Mouse (Mus musculus): ENCODE data around the gene Bcl7b. TPM values are rescaled to one million over a fixed set of nuclear protein-coding genes. Genes with fewer than 3 reads are reported as not detected.

Bcl7b gene
- polyA plus RNA-seq, 1 experiment from 2014 or later: 44.0 TPM

- no peaks in the 10 kb centered on the region for H3K9me3 ChIP-seq (ENCODE audit: control insufficient read depth, low read length)
- peaks cover 17% of the 10 kb centered on the region for H3K4me1 ChIP-seq (ENCODE audit: control insufficient read depth, insufficient read depth, low read length)
- H3K27ac ChIP-seq (ENCODE audit: low read depth, low read length): peak within 1 kb of the TSS; percentile 97
- H3K4me3 ChIP-seq (ENCODE audit: low read depth, low read length): peak within 1 kb of the TSS; percentile 98
- H3K36me3 ChIP-seq (ENCODE audit: control insufficient read depth, insufficient read depth, low read length): peaks cover 3% of the 10 kb centered on the region
- DNase-seq (ENCODE audit: low spot score) (peak; percentile 99), ATAC-seq (ENCODE audit: insufficient read depth, low FRiP score, low TSS enrichment) (peak; percentile 96)
- H3K4me2 ChIP-seq (ENCODE audit: low read depth): peak within 1 kb of the TSS; percentile 79
- under 1% methylated on average over 51 of the region's 57 CpGs for WGBS
- H3K9ac ChIP-seq (ENCODE audit: low read length): peak within 1 kb of the TSS; percentile 99
- no peaks in the 10 kb centered on the region for H3K27me3 ChIP-seq (ENCODE audit: control insufficient read depth, insufficient read depth, low read length)
Measured at GRCm38 (mm10) chr5:135186621-135187348, 18.7 kb downstream of the Bcl7b start, which contains the start of gene Baz1b. Baz1b (plus strand) TSS chr5:135187264.

GRCm38 (mm10) chr5:135187349-135188213 lies 19.5 kb downstream of the Bcl7b start:
- peak overlapping the region; percentile 79 for H3K4me2 ChIP-seq (ENCODE audit: low read depth)
- ATAC-seq (ENCODE audit: insufficient read depth, low FRiP score, low TSS enrichment): peak; percentile 57; the same call in 1 of the 2 replicates
- no peak for DNase-seq (ENCODE audit: low spot score)
- H3K27ac ChIP-seq (ENCODE audit: low read depth, low read length): peak overlapping the region; percentile 97
- no peaks in the 10 kb centered on the region for H3K27me3 ChIP-seq (ENCODE audit: control insufficient read depth, insufficient read depth, low read length)
- WGBS: under 1% methylated on average over 93 of the region's 102 CpGs
- H3K4me3 ChIP-seq (ENCODE audit: low read depth, low read length): peak overlapping the region; percentile 98
- H3K9me3 ChIP-seq (ENCODE audit: control insufficient read depth, low read length): no peaks in the 10 kb centered on the region
- H3K4me1 ChIP-seq (ENCODE audit: control insufficient read depth, insufficient read depth, low read length): peaks cover 17% of the 10 kb centered on the region
- no peaks in the 10 kb centered on the region; the same call in 1 of the 2 replicates for H3K36me3 ChIP-seq (ENCODE audit: control insufficient read depth, insufficient read depth, low read length)
- H3K9ac ChIP-seq (ENCODE audit: low read length): peak overlapping the region; percentile 99

- WGBS: 3% methylated on average over 8 of the region's 8 CpGs
- no peak for DNase-seq (ENCODE audit: low spot score)
- Histone ChIP-seq H3K27me3 (ENCODE audit: control insufficient read depth, insufficient read depth, low read length) (no peaks in the 10 kb centered on the region), H3K4me1 (ENCODE audit: control insufficient read depth, insufficient read depth, low read length) (peaks cover 17% of the 10 kb centered on the region), H3K27ac (ENCODE audit: low read depth, low read length) (no peak overlapping the region; the same call in 1 of the 2 replicates), H3K36me3 (ENCODE audit: control insufficient read depth, insufficient read depth, low read length) (no peaks in the 10 kb centered on the region; the same call in 1 of the 2 replicates), H3K4me3 (ENCODE audit: low read depth, low read length) (peak overlapping the region; percentile 98), H3K4me2 (ENCODE audit: low read depth) (peak overlapping the region; percentile 79), H3K9me3 (ENCODE audit: control insufficient read depth, low read length) (no peaks in the 10 kb centered on the region), H3K9ac (ENCODE audit: low read length) (peak overlapping the region; percentile 99)
- ATAC-seq (ENCODE audit: insufficient read depth, low FRiP score, low TSS enrichment): no peak
Measured at GRCm38 (mm10) chr5:135188214-135188554, 20.1 kb downstream of the Bcl7b start.

GRCm38 (mm10) chr5:135189281-135190022 lies 21.4 kb downstream of the Bcl7b start:
- H3K4me2 ChIP-seq (ENCODE audit: low read depth): peak overlapping the region; percentile 79
- H3K9me3 ChIP-seq (ENCODE audit: control insufficient read depth, low read length): no peaks in the 10 kb centered on the region
- H3K4me1 ChIP-seq (ENCODE audit: control insufficient read depth, insufficient read depth, low read length): peaks cover 17% of the 10 kb centered on the region
- ATAC-seq (ENCODE audit: insufficient read depth, low FRiP score, low TSS enrichment) (no peak), DNase-seq (ENCODE audit: low spot score) (no peak)
- no peaks in the 10 kb centered on the region; the same call in 1 of the 2 replicates for H3K36me3 ChIP-seq (ENCODE audit: control insufficient read depth, insufficient read depth, low read length)
- H3K27me3 ChIP-seq (ENCODE audit: control insufficient read depth, insufficient read depth, low read length): no peaks in the 10 kb centered on the region
- H3K4me3 ChIP-seq (ENCODE audit: low read depth, low read length): peak overlapping the region; percentile 98
- WGBS: 71% methylated on average over 2 of the region's 2 CpGs
- no peak overlapping the region for H3K27ac ChIP-seq (ENCODE audit: low read depth, low read length)
- H3K9ac ChIP-seq (ENCODE audit: low read length): peak overlapping the region; percentile 99

- Histone ChIP-seq H3K4me3 (ENCODE audit: low read depth, low read length) (no peak overlapping the region), H3K27ac (ENCODE audit: low read depth, low read length) (no peak overlapping the region), H3K27me3 (ENCODE audit: control insufficient read depth, insufficient read depth, low read length) (no peaks in the 10 kb centered on the region), H3K9me3 (ENCODE audit: control insufficient read depth, low read length) (no peaks in the 10 kb centered on the region), H3K36me3 (ENCODE audit: control insufficient read depth, insufficient read depth, low read length) (no peaks in the 10 kb centered on the region; the same call in 1 of the 2 replicates), H3K4me1 (ENCODE audit: control insufficient read depth, insufficient read depth, low read length) (peaks cover 17% of the 10 kb centered on the region), H3K4me2 (ENCODE audit: low read depth) (no peak overlapping the region), H3K9ac (ENCODE audit: low read length) (no peak overlapping the region)
- ATAC-seq (ENCODE audit: insufficient read depth, low FRiP score, low TSS enrichment) (no peak), DNase-seq (ENCODE audit: low spot score) (peak; percentile 46)
- 46% methylated on average over 2 of the region's 2 CpGs for WGBS
Measured at GRCm38 (mm10) chr5:135191620-135192019, 23.5 kb downstream of the Bcl7b start.

GRCm38 (mm10) chr5:135192431-135192830 lies 24.3 kb downstream of the Bcl7b start:
- no peak overlapping the region for H3K9ac ChIP-seq (ENCODE audit: low read length)
- no peaks in the 10 kb centered on the region for H3K9me3 ChIP-seq (ENCODE audit: control insufficient read depth, low read length)
- H3K27ac ChIP-seq (ENCODE audit: low read depth, low read length): no peak overlapping the region
- ATAC-seq (ENCODE audit: insufficient read depth, low FRiP score, low TSS enrichment) (no peak), DNase-seq (ENCODE audit: low spot score) (no peak)
- H3K36me3 ChIP-seq (ENCODE audit: control insufficient read depth, insufficient read depth, low read length): no peaks in the 10 kb centered on the region; the same call in 1 of the 2 replicates
- no peaks in the 10 kb centered on the region for H3K27me3 ChIP-seq (ENCODE audit: control insufficient read depth, insufficient read depth, low read length)
- H3K4me2 ChIP-seq (ENCODE audit: low read depth): no peak overlapping the region
- 87% methylated on average over 1 of the region's 1 CpGs for WGBS
- peaks cover 17% of the 10 kb centered on the region for H3K4me1 ChIP-seq (ENCODE audit: control insufficient read depth, insufficient read depth, low read length)
- H3K4me3 ChIP-seq (ENCODE audit: low read depth, low read length): no peak overlapping the region

- Histone ChIP-seq H3K9ac (ENCODE audit: low read length) (no peak overlapping the region), H3K27ac (ENCODE audit: low read depth, low read length) (no peak overlapping the region), H3K27me3 (ENCODE audit: control insufficient read depth, insufficient read depth, low read length) (no peaks in the 10 kb centered on the region), H3K36me3 (ENCODE audit: control insufficient read depth, insufficient read depth, low read length) (peaks cover 3% of the 10 kb centered on the region; the same call in 1 of the 2 replicates), H3K4me2 (ENCODE audit: low read depth) (no peak overlapping the region), H3K9me3 (ENCODE audit: control insufficient read depth, low read length) (no peaks in the 10 kb centered on the region), H3K4me3 (ENCODE audit: low read depth, low read length) (no peak overlapping the region), H3K4me1 (ENCODE audit: control insufficient read depth, insufficient read depth, low read length) (no peaks in the 10 kb centered on the region)
- 88% methylated on average over 6 of the region's 6 CpGs for WGBS
- ATAC-seq (ENCODE audit: insufficient read depth, low FRiP score, low TSS enrichment) (no peak), DNase-seq (ENCODE audit: low spot score) (no peak)
Measured at GRCm38 (mm10) chr5:135196367-135196766, 28.3 kb downstream of the Bcl7b start.

GRCm38 (mm10) chr5:135202763-135203162 lies 34.7 kb downstream of the Bcl7b start:
- WGBS: 89% methylated on average over 3 of the region's 3 CpGs

More at GRCm38 (mm10) chr5:135202763-135203162, 34.7 kb downstream of the Bcl7b start:
- H3K9ac ChIP-seq (ENCODE audit: low read length): no peak overlapping the region
- no peaks in the 10 kb centered on the region for H3K4me1 ChIP-seq (ENCODE audit: control insufficient read depth, insufficient read depth, low read length)
- H3K9me3 ChIP-seq (ENCODE audit: control insufficient read depth, low read length): no peaks in the 10 kb centered on the region
- H3K36me3 ChIP-seq (ENCODE audit: control insufficient read depth, insufficient read depth, low read length): peaks cover 17% of the 10 kb centered on the region
- ATAC-seq (ENCODE audit: insufficient read depth, low FRiP score, low TSS enrichment) (no peak), DNase-seq (ENCODE audit: low spot score) (no peak)
- no peak overlapping the region for H3K4me3 ChIP-seq (ENCODE audit: low read depth, low read length)
- H3K27me3 ChIP-seq (ENCODE audit: control insufficient read depth, insufficient read depth, low read length): no peaks in the 10 kb centered on the region
- no peak overlapping the region for H3K4me2 ChIP-seq (ENCODE audit: low read depth)
- no peak overlapping the region for H3K27ac ChIP-seq (ENCODE audit: low read depth, low read length)
